ENCODE assay signal across 8 mouse cellular contexts in the genomic region with DNA sequence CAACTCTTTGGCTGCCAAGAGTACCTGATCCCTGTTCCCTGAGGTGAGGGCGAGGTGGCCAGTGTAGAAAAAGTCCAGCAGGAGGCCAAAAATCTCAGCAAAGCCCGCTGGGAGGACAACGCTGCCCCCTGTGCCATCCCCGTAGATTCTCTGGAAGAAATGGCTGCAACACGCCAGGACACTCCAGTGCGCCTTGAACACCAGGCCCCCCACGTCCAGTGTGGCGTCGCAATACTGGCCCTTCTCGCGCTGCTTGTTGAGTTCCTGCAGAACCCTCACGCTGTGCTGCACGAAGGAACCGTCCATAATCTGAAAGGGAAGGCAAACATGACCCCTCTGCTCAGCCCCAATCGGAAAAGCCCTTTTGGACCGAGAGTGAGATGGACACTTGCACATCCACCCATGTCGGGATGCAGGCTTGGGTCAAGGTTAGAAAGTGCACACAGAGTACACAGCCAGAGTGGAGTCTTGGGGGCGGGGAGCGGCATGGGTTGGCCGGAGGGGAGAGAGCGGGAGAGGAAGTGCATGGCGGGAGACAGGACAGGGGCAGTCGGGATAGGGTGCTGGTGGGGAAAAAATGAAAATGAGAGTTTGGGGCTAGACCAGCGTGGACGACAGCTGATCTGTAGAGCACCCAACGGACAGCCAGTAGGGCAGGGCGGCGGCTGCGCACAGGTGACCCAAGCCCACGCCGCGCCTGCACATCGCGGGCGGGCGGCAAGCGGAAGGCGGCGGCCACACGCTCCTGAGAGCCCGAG. TPM values are rescaled to one million over a fixed set of nuclear protein-coding genes. Genes with fewer than 3 reads are reported as not detected.
DNase-seq lines count a peak whose midpoint lies in the region; ATAC-seq and TF ChIP-seq lines count a peak whose summit lies in the region.

No protein-coding gene starts in this region.

- no peak for TF ChIP-seq POLR2A in bone marrow macrophage, adult 2 months (IDR thresholded peaks at IDR 0.05; ENCODE audit: borderline replicate concordance, low read depth, low read length)

- peak overlapping the region; percentile 90 for H3K9ac ChIP-seq in heart, embryonic 13.5 days
- H3K9ac ChIP-seq in limb, embryonic 15.5 days: peak overlapping the region; percentile 82
- H3K9ac ChIP-seq in midbrain, embryonic 14.5 days (replicated peaks; ENCODE audit: low read length): peak overlapping the region; percentile 69

- peaks cover 9% of the 10 kb centered on the region for H3K4me1 ChIP-seq in bone marrow macrophage, adult 2 months (ENCODE audit: control insufficient read depth, insufficient read depth, low read length)
- H3K4me1 ChIP-seq in heart, embryonic 13.5 days: peaks cover 45% of the 10 kb centered on the region
- peaks cover 49% of the 10 kb centered on the region for H3K4me1 ChIP-seq in limb, embryonic 15.5 days
- H3K4me1 ChIP-seq in midbrain, embryonic 14.5 days (ENCODE audit: control insufficient read depth, insufficient read depth, low read length): peaks cover 29% of the 10 kb centered on the region

- no peak for DNase-seq in left cerebral cortex, adult 2 months (ENCODE audit: extremely low spot score in 1 of 2, low spot score in 2 of 2)
- no peak for DNase-seq in left cerebral cortex, adult 9 months (ENCODE audit: low spot score in 2 of 2)
- DNase-seq in midbrain, embryonic 14.5 days: no peak
- no peak for DNase-seq in left cerebral cortex, adult 8-10 months (ENCODE audit: low spot score in 2 of 2)
- DNase-seq in cerebellum, postnatal 10 days: no peak

- peaks cover 6% of the 10 kb centered on the region for H3K27me3 ChIP-seq in heart, embryonic 13.5 days (replicated peaks)
- no peaks in the 10 kb centered on the region for H3K27me3 ChIP-seq in limb, embryonic 15.5 days
- no peaks in the 10 kb centered on the region for H3K27me3 ChIP-seq in midbrain, embryonic 14.5 days (ENCODE audit: control insufficient read depth, insufficient read depth, low read length)

- H3K4me2 ChIP-seq in heart, embryonic 13.5 days: peak overlapping the region; percentile 99
- peak overlapping the region; percentile 92 for H3K4me2 ChIP-seq in limb, embryonic 15.5 days
- peak overlapping the region; percentile 96 for H3K4me2 ChIP-seq in midbrain, embryonic 14.5 days (ENCODE audit: low read length)

- peak overlapping the region; percentile 82 for H3K4me3 ChIP-seq in left cerebral cortex, adult 2 months
- H3K4me3 ChIP-seq in bone marrow macrophage, adult 2 months (ENCODE audit: insufficient read depth, low read length): peak overlapping the region; percentile 75
- H3K4me3 ChIP-seq in heart, embryonic 13.5 days: peak overlapping the region; percentile 88
- H3K4me3 ChIP-seq in limb, embryonic 15.5 days: peak overlapping the region; percentile 87
- H3K4me3 ChIP-seq in midbrain, embryonic 14.5 days (replicated peaks; ENCODE audit: low read depth, low read length): peak overlapping the region; percentile 60

- no peaks in the 10 kb centered on the region for H3K9me3 ChIP-seq in heart, embryonic 13.5 days
- H3K9me3 ChIP-seq in limb, embryonic 15.5 days: no peaks in the 10 kb centered on the region
- no peaks in the 10 kb centered on the region for H3K9me3 ChIP-seq in midbrain, embryonic 14.5 days (ENCODE audit: control insufficient read depth, low read length)

- intact Hi-C loops in left cerebral cortex, adult 2 months (cut with DNase I): loop anchor here (2.0 kb wide), 1 partner anchor 16 kb away; no protein-coding TSS in a partner anchor

- peaks cover 42% of the 10 kb centered on the region for H3K36me3 ChIP-seq in heart, embryonic 13.5 days
- H3K36me3 ChIP-seq in limb, embryonic 15.5 days: peaks cover 33% of the 10 kb centered on the region
- H3K36me3 ChIP-seq in midbrain, embryonic 14.5 days (ENCODE audit: control insufficient read depth, insufficient read depth, low read length): peaks cover 19% of the 10 kb centered on the region

- WGBS in heart, embryonic 13.5 days: 3% methylated on average over 30 of the region's 41 CpGs
- 2% methylated on average over 38 of the region's 41 CpGs for WGBS in limb, embryonic 15.5 days
- WGBS in midbrain, embryonic 14.5 days: 2% methylated on average over 41 of the region's 41 CpGs

- peak; percentile 22 for ATAC-seq in heart, embryonic 13.5 days (ENCODE audit: extremely low read depth, insufficient number of reproducible peaks, low FRiP score, low TSS enrichment)
- peak; percentile 42 for ATAC-seq in limb, embryonic 15.5 days (ENCODE audit: insufficient number of reproducible peaks, low FRiP score, low TSS enrichment, low read depth)
- peak; percentile 53 for ATAC-seq in midbrain, embryonic 14.5 days (ENCODE audit: low FRiP score, low TSS enrichment)

- no peak for TF ChIP-seq CTCF in left cerebral cortex, adult 2 months (IDR thresholded peaks at IDR 0.05)
- no peak for TF ChIP-seq CTCF in bone marrow macrophage, adult 2 months (IDR thresholded peaks at IDR 0.05; ENCODE audit: low read depth, low read length)

- peak overlapping the region; percentile 92 for H3K27ac ChIP-seq in left cerebral cortex, adult 2 months
- H3K27ac ChIP-seq in bone marrow macrophage, adult 2 months (ENCODE audit: insufficient read depth, low read depth, low read length): peak overlapping the region; percentile 29
- peak overlapping the region; percentile 78 for H3K27ac ChIP-seq in heart, embryonic 13.5 days (replicated peaks)
- peak overlapping the region; percentile 80 for H3K27ac ChIP-seq in limb, embryonic 15.5 days
- H3K27ac ChIP-seq in midbrain, embryonic 14.5 days (replicated peaks; ENCODE audit: low read depth, low read length): peak overlapping the region; percentile 55

RNA-seq across cellular contexts. Expression of a gene that starts 0.5 kb away (rescaled TPM):
- 10 to 100 TPM; 13.6 to 13.9 TPM for total RNA-seq in left cerebral cortex, adult 2 months (2021)
- 7.5 and 11.4 TPM in 2 replicates for polyA plus RNA-seq in bone marrow macrophage, adult 2 months (2012; ENCODE audit: insufficient read depth, insufficient read length, missing spikeins)
- 10.0 and 11.6 TPM in 2 replicates for polyA plus RNA-seq in heart, embryonic 13.5 days (2015; fragmentation: Nextera tagmentation; extraction: Ambion mirVana)
- polyA plus RNA-seq in limb, embryonic 15.5 days (2015; fragmentation: Nextera tagmentation; extraction: Ambion mirVana): 17.2 and 19.5 TPM in 2 replicates
- polyA plus RNA-seq in midbrain, embryonic 14.5 days (2014; fragmentation: Nextera tagmentation; extraction: Ambion mirVana): 19.7 and 21.8 TPM in 2 replicates
- total RNA-seq in left cerebral cortex, adult 8-10 months (2022): 10 to 100 TPM; 11.7 to 17.5 (median 14.0) TPM

RNA-seq across cellular contexts. Expression of a gene that starts 11.4 kb away (rescaled TPM):
- under 1 TPM; 0.49 to 0.95 TPM for total RNA-seq in left cerebral cortex, adult 2 months (2021)
- not detected in 2 replicates for polyA plus RNA-seq in bone marrow macrophage, adult 2 months (2012; ENCODE audit: insufficient read depth, insufficient read length, missing spikeins)
- polyA plus RNA-seq in heart, embryonic 13.5 days (2015; fragmentation: Nextera tagmentation; extraction: Ambion mirVana): 0.11 TPM in 1 of 2 replicates, not detected in the other
- polyA plus RNA-seq in limb, embryonic 15.5 days (2015; fragmentation: Nextera tagmentation; extraction: Ambion mirVana): 0.81 and 1.7 TPM in 2 replicates
- 1.2 and 1.3 TPM in 2 replicates for polyA plus RNA-seq in midbrain, embryonic 14.5 days (2014; fragmentation: Nextera tagmentation; extraction: Ambion mirVana)
- total RNA-seq in left cerebral cortex, adult 8-10 months (2022): under 1 TPM; 0.61 to 0.94 (median 0.73) TPM

RNA-seq across cellular contexts. Expression of a gene that starts 12.2 kb away (rescaled TPM):
- 10 to 100 TPM; 18.2 to 19.2 TPM for total RNA-seq in left cerebral cortex, adult 2 months (2021)
- 11.1 and 12.7 TPM in 2 replicates for polyA plus RNA-seq in bone marrow macrophage, adult 2 months (2012; ENCODE audit: insufficient read depth, insufficient read length, missing spikeins)
- polyA plus RNA-seq in heart, embryonic 13.5 days (2015; fragmentation: Nextera tagmentation; extraction: Ambion mirVana): 17.2 and 18.1 TPM in 2 replicates
- 27.0 and 30.3 TPM in 2 replicates for polyA plus RNA-seq in limb, embryonic 15.5 days (2015; fragmentation: Nextera tagmentation; extraction: Ambion mirVana)
- polyA plus RNA-seq in midbrain, embryonic 14.5 days (2014; fragmentation: Nextera tagmentation; extraction: Ambion mirVana): 21.1 and 25.8 TPM in 2 replicates
- total RNA-seq in left cerebral cortex, adult 8-10 months (2022): 10 to 100 TPM; 15.7 to 18.2 (median 17.2) TPM

RNA-seq across cellular contexts. Expression of a gene that starts 18.3 kb away (rescaled TPM):
- 10 to 100 TPM; 18.5 to 19.3 TPM for total RNA-seq in left cerebral cortex, adult 2 months (2021)
- polyA plus RNA-seq in bone marrow macrophage, adult 2 months (2012; ENCODE audit: insufficient read depth, insufficient read length, missing spikeins): 11.7 and 13.3 TPM in 2 replicates
- polyA plus RNA-seq in heart, embryonic 13.5 days (2015; fragmentation: Nextera tagmentation; extraction: Ambion mirVana): 23.2 and 25.9 TPM in 2 replicates
- 16.2 and 19.7 TPM in 2 replicates for polyA plus RNA-seq in limb, embryonic 15.5 days (2015; fragmentation: Nextera tagmentation; extraction: Ambion mirVana)
- polyA plus RNA-seq in midbrain, embryonic 14.5 days (2014; fragmentation: Nextera tagmentation; extraction: Ambion mirVana): 1.5 and 1.6 TPM in 2 replicates
- 10 to 100 TPM; 15.8 to 21.0 (median 19.3) TPM for total RNA-seq in left cerebral cortex, adult 8-10 months (2022)

RNA-seq across cellular contexts. Expression of a gene that starts 30.9 kb away (rescaled TPM):
- 10 to 100 TPM; 18.9 to 19.6 TPM for total RNA-seq in left cerebral cortex, adult 2 months (2021)
- polyA plus RNA-seq in bone marrow macrophage, adult 2 months (2012; ENCODE audit: insufficient read depth, insufficient read length, missing spikeins): 10.1 and 11.0 TPM in 2 replicates
- 17.8 and 18.3 TPM in 2 replicates for polyA plus RNA-seq in heart, embryonic 13.5 days (2015; fragmentation: Nextera tagmentation; extraction: Ambion mirVana)
- 28.4 and 34.2 TPM in 2 replicates for polyA plus RNA-seq in limb, embryonic 15.5 days (2015; fragmentation: Nextera tagmentation; extraction: Ambion mirVana)
- 16.9 and 19.0 TPM in 2 replicates for polyA plus RNA-seq in midbrain, embryonic 14.5 days (2014; fragmentation: Nextera tagmentation; extraction: Ambion mirVana)
- 10 to 100 TPM; 15.4 to 17.4 (median 15.8) TPM for total RNA-seq in left cerebral cortex, adult 8-10 months (2022)

Comparison
In these comparisons a context has a peak if more than half of its experiments do, and no peak if none do; other contexts are left out.
1. H3K27ac ChIP-seq: peak in every context shown above with its lines; median percentile 92 in left cerebral cortex, adult 2 months; 80 in limb, embryonic 15.5 days; 78 in heart, embryonic 13.5 days; 55 in midbrain, embryonic 14.5 days; 29 in bone marrow macrophage, adult 2 months.